Mouse (Mus musculus): ENCODE results near the gene Tpm1.

Gene Tpm1

DNA sequence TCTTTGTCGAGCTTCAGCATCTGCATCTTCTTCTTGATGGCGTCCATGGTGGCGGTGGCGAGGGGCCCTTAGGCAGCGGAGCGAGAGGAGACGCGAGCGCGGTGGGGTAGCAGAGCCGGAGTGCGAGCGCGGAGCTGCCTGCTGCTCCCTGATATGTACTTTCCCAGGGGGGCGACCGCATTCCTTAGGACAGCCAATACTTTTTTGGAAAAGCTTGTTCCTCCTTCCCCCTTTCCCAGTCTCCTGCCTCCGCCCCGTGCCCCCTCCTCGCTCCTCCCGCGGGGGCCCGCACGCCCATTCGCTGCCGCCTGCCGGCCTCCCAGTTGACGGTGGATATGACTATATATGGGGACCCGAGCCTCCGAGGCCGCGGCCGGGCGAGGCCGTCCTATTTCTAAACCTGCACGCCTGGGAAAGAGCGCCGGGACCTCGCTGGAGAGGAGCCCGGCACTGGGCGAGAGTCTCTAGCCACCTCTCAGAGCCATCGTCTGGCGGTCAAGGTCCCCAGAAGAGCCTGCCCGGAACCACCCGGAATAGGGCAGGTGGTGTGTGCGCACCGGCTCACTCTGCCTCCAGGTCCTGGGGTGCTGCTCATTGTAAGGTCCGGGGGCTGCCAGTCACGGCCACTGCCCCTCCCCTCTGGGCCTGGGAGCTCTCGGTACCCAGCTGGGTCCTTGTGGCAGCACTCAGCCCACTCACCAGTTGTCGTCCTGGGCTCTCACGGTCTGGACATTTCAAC, at the start of gene Tpm1:
TSS of gene Tpm1 (minus strand) at position 321 of the 739 bp plus-strand sequence.
- peak; percentile 84 for DNase-seq (ENCODE audit: low spot score)

DNA sequence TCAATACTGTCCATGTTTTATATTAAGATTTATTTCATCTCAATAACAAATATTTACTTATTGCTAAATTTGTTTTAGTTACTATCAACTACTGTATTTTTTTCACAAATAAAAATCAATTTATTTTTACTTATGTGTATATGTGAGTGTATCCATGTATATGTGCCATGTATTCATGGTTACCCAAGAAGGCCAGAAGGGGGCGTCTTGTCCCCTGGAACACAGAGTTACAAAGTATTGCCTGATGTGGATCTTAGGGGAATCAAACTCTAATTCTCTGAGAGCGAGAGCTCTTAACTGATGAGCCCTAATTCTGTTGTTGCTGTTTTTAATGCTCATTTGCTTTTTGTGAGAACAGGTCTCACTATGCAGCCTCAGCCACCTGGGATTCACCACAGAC, 45.2 kb upstream of the Tpm1 start:
- no peak for DNase-seq (ENCODE audit: low spot score)

DNA sequence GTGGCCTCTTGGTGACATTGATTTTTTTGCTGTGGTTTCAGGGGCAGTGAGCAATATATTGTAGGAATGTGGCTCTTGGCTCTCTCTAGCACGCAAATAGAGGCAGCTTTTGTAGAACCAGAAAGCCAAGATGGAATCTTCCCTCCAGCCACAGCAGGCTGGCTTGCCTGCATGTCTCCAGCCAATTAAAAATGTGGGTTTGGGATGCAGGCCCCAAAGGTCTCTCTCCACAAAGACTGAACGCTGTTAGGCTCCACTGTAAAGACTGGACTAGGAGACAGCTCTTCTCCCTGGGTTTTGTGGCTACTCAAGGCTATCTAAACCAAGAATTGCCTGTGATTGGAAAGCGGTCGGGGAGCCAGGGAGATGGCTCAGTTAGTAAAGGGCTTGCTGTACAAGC, 43.0 kb upstream of the Tpm1 start:
- DNase-seq (ENCODE audit: low spot score): no peak

DNA sequence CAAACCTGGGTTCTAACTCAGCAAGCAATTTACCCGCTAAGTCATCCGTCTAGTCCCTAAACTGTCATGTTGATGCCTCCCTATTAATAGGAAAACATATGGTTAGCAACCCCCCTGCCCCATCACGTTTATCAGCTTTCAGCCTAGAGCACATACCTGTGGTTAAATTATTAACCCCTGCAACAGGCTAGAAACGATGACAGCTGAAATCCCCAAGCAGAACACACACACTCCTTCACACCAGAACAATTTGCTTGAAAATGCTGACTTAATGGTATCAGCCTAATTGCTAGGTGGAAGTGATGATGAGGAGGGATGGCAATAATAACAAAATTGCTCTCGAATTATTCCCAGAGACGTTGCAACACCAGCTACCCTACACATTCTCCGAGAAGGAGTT, 42.4 kb upstream of the Tpm1 start:
- no peak for DNase-seq (ENCODE audit: low spot score)

DNA sequence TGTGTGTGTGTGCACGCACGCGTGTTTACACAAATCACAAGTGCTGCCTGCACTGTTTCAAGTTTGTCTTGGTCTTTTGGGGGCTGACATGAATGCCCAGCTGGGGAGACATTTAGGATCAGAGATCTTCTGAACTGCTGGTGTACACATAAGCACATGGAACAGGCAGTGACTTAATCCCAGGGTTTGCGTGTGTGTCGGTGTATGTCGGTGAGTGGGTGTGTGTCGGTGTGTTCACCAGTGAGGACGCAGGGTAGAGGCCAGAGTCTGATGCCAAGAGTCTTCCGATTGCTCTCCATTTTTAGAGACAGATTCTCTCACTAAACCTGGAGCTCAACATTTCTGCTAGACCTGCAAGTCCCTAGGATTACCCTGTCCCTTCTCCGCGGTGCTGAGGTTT, 41.9 kb upstream of the Tpm1 start:
- DNase-seq (ENCODE audit: low spot score): no peak

DNA sequence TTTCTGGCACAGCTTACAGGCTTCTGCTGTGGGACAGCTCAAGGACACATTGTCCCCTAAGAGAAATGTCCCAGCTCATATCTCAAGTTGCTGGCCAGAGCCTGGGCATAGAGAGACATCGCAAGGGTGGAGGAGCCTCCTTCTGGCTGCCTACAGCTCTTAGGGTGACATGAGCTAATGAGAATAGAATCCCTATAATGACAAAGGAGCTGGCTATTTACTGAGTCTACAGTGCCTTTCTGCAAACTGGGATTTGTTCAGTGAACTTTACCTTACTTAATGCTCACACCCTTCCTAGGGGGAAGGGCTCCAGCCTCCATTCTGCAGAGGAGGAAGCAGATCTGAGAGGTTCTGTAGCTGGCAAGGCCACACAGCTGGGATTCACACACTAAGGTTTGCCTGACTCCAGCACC, 41.4 kb upstream of the Tpm1 start:
- DNase-seq (ENCODE audit: low spot score): no peak

DNA sequence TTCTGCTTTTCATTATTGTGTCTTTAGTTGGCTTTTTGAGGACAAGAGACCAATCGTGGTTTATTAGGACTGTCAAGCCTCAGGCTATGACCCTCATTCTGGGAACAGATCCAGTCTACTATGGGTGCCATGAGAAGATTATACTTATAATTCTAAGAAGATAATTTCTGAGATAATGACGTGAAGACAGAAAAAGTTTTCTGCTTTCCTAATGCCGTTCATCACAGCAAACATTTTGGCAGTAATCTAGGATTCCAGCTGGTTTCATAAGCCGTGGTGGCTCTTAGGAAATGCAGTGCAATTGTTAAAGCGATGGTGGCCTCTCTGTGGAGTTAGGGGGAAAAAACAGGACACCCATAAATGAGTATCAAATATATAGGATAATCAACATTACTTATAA, 40.0 kb upstream of the Tpm1 start:
- no peak for DNase-seq (ENCODE audit: low spot score)

DNA sequence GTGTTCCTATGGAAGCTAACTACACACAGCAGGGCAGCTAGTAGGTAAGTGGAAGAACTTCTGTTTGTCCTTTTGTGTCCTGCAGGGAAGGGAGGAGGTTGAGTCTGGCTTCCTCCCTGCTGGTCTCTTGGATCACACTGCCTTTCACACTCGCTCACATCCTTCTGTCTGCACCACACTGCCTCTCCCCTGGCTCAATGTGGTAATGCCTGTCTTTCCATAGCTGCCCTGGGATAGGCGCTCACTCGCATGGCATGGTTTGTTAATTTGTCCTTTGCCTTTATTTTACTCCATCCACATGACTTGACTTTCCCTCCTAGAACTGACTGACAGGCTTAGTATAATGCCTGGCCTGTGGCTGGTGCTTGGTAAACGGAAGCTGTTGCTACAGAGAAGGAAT, 34.6 kb upstream of the Tpm1 start:
- no peak for DNase-seq (ENCODE audit: low spot score)

DNA sequence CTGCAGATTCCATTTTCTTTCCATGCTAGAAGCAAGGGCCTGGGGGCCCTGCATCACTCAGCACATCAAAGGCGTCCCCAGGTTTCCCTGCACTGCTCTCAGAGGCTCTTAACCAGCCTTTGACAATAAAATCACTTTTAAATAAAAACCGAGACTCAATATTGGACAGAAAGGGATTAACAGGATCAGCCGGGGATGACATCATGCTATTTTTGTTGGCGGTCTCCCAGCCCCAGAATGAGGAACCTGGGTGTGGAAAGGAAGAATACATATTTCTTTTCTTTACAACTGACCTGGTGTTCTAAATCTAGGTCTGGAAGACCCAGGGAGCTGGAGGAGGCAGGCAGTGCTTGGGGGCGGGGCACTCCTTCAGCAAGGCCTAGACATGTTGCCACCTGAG, 32.5 kb upstream of the Tpm1 start:
- no peak for DNase-seq (ENCODE audit: low spot score)

DNA sequence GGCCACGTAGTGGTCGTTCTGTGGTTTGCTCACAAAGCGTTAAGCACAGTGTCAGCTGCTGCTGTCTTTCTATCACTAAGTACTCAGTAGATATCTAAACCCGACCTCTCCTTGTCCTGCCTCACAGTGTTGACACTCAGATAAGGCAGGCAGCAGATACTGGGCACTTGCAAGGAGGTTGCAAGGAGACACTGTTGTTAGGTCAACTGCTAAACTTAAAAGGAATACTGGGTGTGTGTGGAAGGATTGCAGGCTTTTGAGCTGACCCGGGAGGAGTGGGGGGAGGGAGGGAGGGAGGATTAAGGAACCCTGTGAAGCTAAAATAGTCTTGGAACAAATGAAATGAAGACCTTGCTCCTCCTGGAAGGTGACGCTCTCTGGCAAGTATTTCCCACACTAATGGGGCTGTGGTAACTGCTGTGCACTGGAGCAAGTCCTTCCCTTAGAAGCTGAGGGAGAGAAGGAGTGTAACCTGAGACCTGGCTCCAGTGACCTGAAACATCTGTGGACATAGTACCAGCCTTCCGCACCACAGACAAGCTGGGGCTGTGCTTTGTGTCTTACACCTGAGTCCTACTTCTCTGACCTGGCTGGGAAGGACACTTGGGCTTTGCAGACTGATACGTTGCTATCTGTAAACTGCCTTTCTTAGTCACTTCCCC, 28.6 kb upstream of the Tpm1 start:
- DNase-seq (ENCODE audit: low spot score): peak; percentile 72

DNA sequence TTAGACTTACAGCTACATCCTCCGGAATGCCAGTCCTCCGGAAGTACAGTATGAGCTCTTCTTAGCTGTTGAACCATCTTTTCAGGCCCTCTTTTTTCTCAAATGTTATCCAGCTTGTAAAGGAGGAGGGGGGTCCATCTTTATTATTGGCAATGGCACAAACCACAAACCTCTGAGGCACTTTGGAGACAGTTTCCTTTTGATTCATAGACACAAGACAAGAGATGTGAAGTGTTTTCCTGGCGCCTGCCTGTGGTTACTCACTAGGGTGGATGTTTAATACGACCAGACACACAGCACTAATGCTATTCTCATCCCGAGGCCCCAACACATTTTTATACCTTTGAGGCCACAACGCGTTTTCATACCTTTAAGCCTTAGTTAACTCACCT, 28.1 kb upstream of the Tpm1 start:
- DNase-seq (ENCODE audit: low spot score): no peak

DNA sequence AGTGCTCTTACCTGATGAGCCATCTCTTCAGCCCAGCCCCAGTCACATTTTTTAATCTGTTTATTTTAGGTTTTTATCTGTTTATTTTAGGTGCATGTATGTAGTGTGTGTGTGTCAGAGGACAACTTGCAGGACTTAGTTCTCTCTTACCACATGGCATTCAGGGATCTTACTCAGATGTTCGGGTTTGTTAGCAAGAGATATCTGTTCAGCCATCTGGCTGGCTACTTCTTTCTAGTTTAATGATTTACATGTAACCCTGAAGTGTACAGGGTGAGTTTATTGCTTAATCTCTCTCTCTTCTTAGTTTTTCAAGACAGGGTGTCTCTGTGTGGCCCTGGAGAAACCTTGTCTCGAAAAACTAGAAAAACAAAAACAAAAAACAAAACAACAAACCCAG, 23.0 kb upstream of the Tpm1 start:
- no peak for DNase-seq (ENCODE audit: low spot score)

DNA sequence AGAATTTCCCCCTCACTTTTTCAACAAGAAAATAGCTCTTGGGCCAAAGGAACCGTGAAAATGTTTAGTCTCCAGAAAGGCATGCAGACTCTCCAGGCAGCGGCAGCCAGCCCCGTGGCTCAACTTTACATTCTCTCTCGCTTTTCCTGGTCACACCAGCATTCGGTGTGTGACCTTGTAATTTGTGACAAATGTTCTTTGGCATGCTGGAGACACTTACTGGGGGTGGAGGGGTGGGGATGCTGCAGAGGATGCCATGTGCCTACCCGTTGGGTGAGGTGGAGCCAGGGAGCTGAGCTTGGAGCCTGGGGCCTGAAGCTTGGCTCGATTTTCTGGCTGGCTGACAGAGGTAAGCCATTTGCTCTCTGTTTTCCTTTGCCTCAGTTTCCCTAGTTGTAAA, 22.4 kb upstream of the Tpm1 start:
- peak; percentile 20 for DNase-seq (ENCODE audit: low spot score)

DNA sequence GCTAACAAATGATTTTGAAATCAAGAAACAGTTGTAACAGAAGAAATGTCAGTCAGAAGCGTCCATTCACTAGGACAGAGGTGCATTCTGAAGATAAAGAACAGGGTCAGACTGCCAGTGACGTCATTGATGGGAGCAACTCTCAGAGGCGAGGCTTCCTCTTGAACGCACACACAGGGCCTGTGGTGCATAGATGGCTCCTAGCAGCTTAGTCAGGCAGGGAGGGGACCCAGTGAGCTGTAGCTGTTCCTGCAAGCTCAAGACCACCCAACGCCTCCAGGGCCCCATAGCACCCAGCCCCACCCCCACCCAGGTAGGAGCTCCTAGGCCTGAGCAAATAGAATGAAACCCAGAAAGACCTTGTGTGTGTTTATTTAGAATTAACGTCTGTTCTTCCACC, 21.9 kb upstream of the Tpm1 start:
- DNase-seq (ENCODE audit: low spot score): peak; percentile 39

DNA sequence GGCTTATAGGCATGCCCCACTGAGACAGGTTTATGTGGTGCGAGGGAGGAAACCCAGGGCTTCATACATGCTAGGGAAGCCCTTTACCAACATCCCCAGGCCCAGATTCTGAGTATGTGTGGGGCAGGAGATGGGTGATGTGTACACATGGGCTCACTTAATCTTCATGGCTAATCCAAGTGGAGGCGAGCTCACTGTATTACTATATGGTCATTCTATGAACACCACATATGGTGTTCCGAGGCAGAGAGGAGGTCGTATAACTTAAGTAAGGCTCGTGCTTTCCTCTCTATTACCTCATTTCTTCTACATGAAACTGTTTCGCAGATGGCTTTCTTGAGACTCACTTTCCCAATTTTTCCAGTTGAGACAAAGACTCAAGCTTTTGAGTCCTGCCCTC, 17.4 kb upstream of the Tpm1 start:
- no peak for DNase-seq (ENCODE audit: low spot score)

DNA sequence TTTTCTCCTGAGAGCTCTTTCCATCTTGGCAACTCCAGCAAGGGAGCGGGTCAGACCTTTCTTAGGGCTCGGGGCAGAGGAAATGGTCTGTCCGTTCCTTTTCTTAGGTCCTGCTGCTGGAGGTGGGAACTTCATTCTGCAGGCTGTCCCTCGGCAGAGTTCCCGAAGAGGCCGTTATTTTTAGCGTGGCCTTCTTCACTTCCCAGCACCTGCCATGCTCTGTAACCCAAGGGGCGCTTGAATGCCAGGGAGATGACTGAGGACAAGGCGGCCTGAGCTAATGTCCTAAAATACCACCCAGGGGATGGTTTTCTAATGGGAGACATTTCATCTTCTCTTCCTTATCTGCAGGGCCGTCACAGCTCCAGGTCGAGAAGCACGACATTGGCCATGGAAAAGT, 10.5 kb upstream of the Tpm1 start:
- DNase-seq (ENCODE audit: low spot score): no peak

DNA sequence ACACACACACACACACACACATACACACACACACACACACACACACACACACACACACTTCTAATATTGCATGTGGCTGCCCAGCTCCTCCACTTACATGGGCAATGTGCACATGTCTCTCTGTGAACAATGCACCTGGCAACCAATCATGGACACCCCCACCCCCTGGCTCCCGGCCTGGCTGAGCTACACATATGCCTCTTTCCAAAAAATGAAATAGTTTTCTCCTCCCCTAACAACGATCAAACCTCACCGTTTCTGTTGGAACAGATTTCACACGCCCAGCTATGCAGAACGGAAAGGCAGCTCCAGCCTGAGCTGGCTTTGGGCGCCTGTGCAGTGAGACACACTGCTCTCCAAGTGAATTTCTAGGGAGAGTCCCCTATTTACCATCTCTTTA, 9.2 kb upstream of the Tpm1 start:
- no peak for DNase-seq (ENCODE audit: low spot score)

DNA sequence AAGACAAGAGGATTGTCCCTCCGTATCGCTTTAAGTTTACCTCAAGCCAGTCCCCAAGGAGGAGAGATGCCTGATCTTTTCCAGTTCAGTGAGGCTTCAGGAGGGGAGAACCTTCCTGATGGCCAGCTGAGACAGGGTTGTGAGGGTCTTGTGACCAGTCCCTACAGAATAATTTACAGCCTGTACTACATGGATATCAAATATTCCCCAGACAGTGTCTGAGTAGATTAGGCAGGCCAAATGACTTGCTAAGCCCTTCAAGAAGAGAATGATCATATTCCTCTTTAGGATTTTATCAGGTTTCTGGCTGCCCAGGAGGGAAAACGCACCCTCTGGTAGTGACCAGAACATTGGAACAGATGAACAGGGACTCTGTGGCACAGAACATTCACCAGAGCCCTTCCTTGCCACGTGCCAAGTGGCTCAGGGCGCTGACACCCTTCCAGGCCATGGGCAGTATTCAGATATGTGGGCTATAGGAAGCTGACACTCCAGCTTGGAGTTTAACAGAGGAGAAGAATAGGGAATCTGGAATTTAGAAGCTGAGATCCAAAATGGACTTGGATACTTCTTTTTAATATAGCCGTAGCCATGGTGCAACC, 1.6 kb upstream of the Tpm1 start:
- DNase-seq (ENCODE audit: low spot score): no peak

DNA sequence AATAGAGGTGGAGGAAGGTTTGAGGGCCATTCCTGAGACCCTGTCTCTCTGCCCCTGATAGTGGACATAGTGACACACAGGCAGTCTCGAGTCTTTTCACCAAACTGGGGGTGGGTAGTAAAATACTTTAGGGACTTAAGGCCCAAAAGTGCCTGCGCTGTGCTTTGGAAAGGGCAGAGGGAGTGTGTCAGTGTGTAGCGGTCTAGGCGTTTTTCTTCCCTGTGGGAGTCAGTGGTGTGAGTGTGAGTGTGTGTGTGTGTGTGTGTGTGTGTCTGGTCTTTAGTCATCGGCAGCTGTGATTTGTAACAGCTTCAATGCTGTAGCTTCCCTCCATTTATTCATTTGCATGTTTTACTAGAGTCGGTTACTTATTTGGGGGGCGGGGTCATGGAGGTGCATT, 630 bp upstream of the Tpm1 start:
- DNase-seq (ENCODE audit: low spot score): peak; percentile 40

DNA sequence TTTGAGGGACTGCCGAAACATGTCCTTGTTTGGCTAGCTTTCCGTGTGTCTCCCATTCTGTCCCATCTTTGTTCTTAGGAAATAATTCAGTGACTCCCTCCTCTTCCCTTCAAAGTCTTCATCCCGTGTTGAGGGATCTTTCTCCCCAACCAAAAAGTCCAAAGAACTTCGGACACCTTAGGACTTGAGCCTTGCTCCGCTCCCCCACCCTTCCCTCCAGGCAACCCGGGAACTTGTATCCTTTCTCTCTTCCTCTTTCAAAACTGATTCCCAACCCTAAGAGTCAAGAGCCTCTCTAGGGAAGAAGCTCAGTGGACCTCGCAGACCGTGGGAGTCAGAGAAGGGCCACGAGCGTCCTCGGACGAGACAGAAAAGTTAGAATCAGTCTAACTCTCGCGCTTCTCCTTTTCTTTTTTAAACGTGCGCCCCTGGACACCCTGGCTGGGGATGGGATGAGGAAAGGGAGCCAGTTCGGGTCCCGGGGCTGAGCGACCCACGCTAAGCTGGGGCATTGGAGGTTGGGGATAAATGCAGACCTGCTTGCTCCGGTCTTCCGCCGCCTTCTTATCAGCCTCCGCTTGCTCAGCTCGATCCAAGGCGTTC, 622 bp downstream of the Tpm1 start:
- no peak for DNase-seq (ENCODE audit: low spot score)

DNA sequence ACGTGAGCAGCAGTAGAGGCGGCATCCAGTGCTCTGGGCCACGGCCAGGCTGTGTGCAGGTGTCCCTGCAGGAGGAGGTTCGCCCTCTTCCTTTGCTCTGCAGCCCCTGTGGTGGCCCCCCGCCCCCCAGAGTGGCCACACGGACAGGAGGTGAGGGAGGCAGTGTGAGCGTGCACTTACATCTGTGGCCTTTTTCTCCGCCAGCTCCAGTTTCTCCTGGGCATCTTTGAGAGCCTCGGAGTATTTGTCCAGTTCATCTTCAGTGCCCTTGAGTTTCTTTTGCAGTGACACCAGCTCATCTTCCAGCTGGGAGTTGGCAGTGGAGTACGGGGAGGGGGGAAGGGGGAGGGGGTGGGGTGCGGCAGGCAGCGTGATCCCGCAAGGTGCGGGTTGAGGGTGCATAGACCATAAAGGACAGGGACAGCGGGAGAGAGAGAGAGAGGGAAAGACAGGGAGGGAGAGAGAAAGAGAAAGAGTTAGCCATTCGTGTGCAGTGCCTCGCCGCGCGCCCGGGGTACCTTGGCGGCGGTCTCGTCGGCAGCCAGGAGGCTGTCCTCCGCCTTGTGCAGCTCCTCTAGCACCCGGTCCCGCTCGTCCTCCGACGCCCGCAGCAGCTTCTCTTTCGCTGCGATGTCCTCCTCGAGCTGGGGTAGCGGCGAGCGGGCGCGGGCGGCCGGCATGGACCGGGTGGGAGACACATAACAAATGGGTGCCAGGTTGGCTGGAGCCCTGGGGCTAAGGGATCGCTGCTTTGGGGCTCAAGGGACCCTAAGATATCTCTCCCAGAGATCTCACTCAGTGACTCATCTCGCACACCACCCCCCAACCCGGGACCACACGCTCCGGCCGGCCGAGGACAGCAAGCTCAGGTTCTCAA, 1.4 kb downstream of the Tpm1 start:
- peak; percentile 22 for DNase-seq (ENCODE audit: low spot score)

Data from embryo, embryonic 10 days (tissue).